Mouse (Mus musculus) G1E (cell line): ENCODE data around the gene Hist1h2ad. TPM values are rescaled to one million over a fixed set of nuclear protein-coding genes. Genes with fewer than 3 reads are reported as not detected.
"Not testable (repeated sequence)": the region's sequence is repeated elsewhere in the genome, so short reads cannot be mapped to it uniquely, and the experiment has no call there.

Experiments
- ATAC-seq: 2 replicates; pipeline ENCODE4 v1.8.0; 2016; ENCODE audit warnings: mild to moderate bottlenecking; ENCODE audit not compliant: insufficient number of reproducible peaks, poor library complexity, low FRiP score, severe bottlenecking; ENCODE audit errors: extremely low read depth
- DNase-seq: peaks from one replicate; pipeline ENCODE4 v3.0.0; 2012; ENCODE audit warnings: low spot score
- H3K27me3 ChIP-seq: 2 replicates; pipeline ENCODE4 v1.6.1; 2012; ENCODE audit warnings: mild to moderate bottlenecking, low read length, inconsistent platforms; ENCODE audit not compliant: insufficient read depth
- H3K36me3 ChIP-seq: replicated peaks from 2 replicates; pipeline ENCODE3; 2012; ENCODE audit warnings: mild to moderate bottlenecking, inconsistent platforms
- H3K4me1 ChIP-seq: 2 replicates; pipeline ENCODE4 v1.6.1; 2012; ENCODE audit warnings: low read depth, low read length, inconsistent platforms, mixed read lengths; ENCODE audit not compliant: insufficient read depth
- H3K4me3 ChIP-seq: 2 replicates; pipeline ENCODE4 v1.5.1; 2012; ENCODE audit warnings: low read depth, mild to moderate bottlenecking, inconsistent platforms, low read length, moderate library complexity, mixed read lengths
- H3K9me3 ChIP-seq: replicated peaks from 2 replicates; pipeline ENCODE4 v1.6.1; 2012; ENCODE audit warnings: inconsistent platforms
- CTCF ChIP-seq: IDR thresholded peaks from 2 replicates; pipeline ENCODE4 v1.5.1; 2012; ENCODE audit warnings: low read depth, low read length, inconsistent platforms, mixed read lengths
- GATA1 ChIP-seq: IDR thresholded peaks from 2 replicates; pipeline ENCODE4 v1.6.1; 2012; ENCODE audit warnings: borderline replicate concordance, low read length, inconsistent platforms, mixed read lengths
- GATA2 ChIP-seq: IDR thresholded peaks from 2 replicates; pipeline ENCODE4 v1.6.1; 2012; ENCODE audit warnings: low read depth, low read length, inconsistent platforms, borderline replicate concordance
- POLR2AphosphoS5 ChIP-seq: IDR thresholded peaks from 2 replicates; pipeline ENCODE4 v1.6.1; 2012; ENCODE audit warnings: low read depth, low read length, inconsistent platforms; ENCODE audit not compliant: insufficient replicate concordance
- TAL1 ChIP-seq: conservative IDR thresholded peaks from 2 replicates; pipeline ENCODE4 v1.6.1; 2012; ENCODE audit warnings: low read depth, low read length, inconsistent platforms, mixed read lengths
- polyA plus RNA-seq: library from polyadenylated mRNA; stranded (reverse); fragments of >175 nt; gene quantifications from 2 replicates; pipeline ENCODE4 v1.2.3, GENCODE M21; 2012
- total RNA-seq, 2 experiments: library from RNA; stranded (forward) in 1 of 2; stranded (reverse) in 1 of 2; fragments of 200-1000 nt in 1 of 2; fragments of >200 nt in 1 of 2; fragmentation: Nextera tagmentation in 1 of 2; gene quantifications; 2 replicates each; pipeline ENCODE4 v1.2.3; 2014 to 2017

Gene Hist1h2ad
- total and polyA plus RNA-seq, 3 experiments: 2.3 to 491 (median 7.3) TPM

- H3K4me3 ChIP-seq: peak overlapping the region; percentile 64; the same call in 1 of the 2 replicates
- H3K27me3 ChIP-seq, H3K9me3 ChIP-seq, ATAC-seq, H3K36me3 ChIP-seq, DNase-seq: not testable (repeated sequence)
- TF ChIP-seq POLR2AphosphoS5: peak; percentile 82; the same call in 1 of the 2 replicates
- peaks cover 20% of the 10 kb centered on the region for H3K4me1 ChIP-seq
Measured at GRCm38 (mm10) chr13:23574546-23575170, 477 bp downstream of the Hist1h2ad start.

GRCm38 (mm10) chr13:23575271-23575851, 1.2 kb downstream of the Hist1h2ad start, which contains the start of gene Hist1h3d:
Gene Hist1h3d, plus strand, starts transcription at chr13:23575763.
- Histone ChIP-seq H3K4me1 (peaks cover 21% of the 10 kb centered on the region), H3K9me3 (no peaks in the 10 kb centered on the region), H3K27me3 (no peaks in the 10 kb centered on the region), H3K4me3 (peak within 1 kb of the TSS; percentile 69), H3K36me3 (no peaks in the 10 kb centered on the region)
- TF ChIP-seq CTCF (no peak), TAL1 (no peak), GATA2 (no peak), GATA1 (no peak), POLR2AphosphoS5 (no peak; the same call in 1 of the 2 replicates)
- DNase-seq: peak; percentile 51
- ATAC-seq: peak; percentile 36; the same call in 1 of the 2 replicates

DNA sequence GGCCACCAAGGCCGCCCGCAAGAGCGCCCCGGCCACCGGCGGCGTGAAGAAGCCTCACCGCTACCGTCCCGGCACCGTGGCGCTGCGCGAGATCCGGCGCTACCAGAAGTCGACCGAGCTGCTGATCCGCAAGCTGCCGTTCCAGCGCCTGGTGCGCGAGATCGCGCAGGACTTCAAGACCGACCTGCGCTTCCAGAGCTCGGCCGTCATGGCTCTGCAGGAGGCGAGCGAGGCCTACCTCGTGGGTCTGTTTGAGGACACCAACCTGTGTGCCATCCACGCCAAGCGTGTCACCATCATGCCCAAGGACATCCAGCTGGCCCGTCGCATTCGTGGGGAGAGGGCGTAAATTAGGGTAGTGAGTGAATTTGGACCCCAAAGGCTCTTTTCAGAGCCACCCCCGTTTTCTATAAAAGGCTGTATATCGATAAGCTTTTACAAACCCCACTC, 1.7 kb downstream of the Hist1h2ad start:
- not testable (repeated sequence) for H3K36me3 ChIP-seq, H3K9me3 ChIP-seq, H3K27me3 ChIP-seq, DNase-seq, ATAC-seq
- peaks cover 26% of the 10 kb centered on the region for H3K4me1 ChIP-seq
- peak overlapping the region; percentile 69 for H3K4me3 ChIP-seq
- peak; percentile 93; the same call in 1 of the 2 replicates for TF ChIP-seq POLR2AphosphoS5

GRCm38 (mm10) chr13:23576351-23576881, 2.2 kb downstream of the Hist1h2ad start:
- no peak for DNase-seq
- peak overlapping the region; percentile 69 for H3K4me3 ChIP-seq

DNA sequence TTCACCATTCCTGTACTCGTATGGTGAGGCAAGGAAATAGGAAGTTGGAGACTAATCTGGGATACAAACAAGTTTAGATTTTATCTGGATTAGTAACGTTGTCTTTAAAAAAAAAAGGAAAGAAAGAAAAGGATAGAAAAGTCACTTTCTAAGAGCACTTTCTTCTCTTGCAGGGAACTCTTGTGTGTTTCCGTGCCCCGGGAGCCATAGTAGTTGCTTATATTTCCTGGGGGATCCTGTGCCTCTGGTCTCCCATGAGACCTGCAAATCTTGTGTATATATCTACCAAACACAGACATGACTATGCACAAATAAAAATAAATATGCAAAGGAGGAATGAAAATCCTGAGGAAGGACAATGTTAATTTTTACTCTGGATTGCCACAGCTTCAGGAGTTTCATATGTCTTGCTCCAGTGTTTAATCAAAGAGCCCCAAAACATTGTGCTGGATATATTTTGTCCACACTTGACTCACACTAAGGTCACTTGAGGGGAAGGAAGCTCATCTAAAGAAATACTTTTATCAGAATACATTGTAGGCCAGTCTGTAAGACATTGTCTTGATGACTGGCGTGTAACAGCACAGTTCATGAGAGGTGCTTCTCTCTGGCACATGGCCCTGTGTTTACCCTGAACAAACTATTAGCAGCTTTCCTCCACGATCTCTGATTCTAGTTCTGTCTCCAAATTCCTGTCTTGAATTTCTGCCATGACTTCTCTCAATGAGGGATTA, 2.9 kb downstream of the Hist1h2ad start:
- Histone ChIP-seq H3K9me3 (no peaks in the 10 kb centered on the region), H3K4me3 (peak overlapping the region; percentile 69; the same call in 1 of the 2 replicates), H3K36me3 (no peaks in the 10 kb centered on the region), H3K4me1 (peaks cover 34% of the 10 kb centered on the region), H3K27me3 (no peaks in the 10 kb centered on the region)
- ATAC-seq (no peak), DNase-seq (no peak)
- TF ChIP-seq CTCF (no peak), POLR2AphosphoS5 (peak; percentile 87; the same call in 1 of the 2 replicates)

More at GRCm38 (mm10) chr13:23576351-23576881, 2.2 kb downstream of the Hist1h2ad start:
- Histone ChIP-seq H3K9me3 (no peaks in the 10 kb centered on the region), H3K36me3 (no peaks in the 10 kb centered on the region), H3K4me1 (peaks cover 28% of the 10 kb centered on the region), H3K27me3 (no peaks in the 10 kb centered on the region)
- no peak for ATAC-seq
- peak; percentile 98; the same call in 1 of the 2 replicates for TF ChIP-seq POLR2AphosphoS5
- no peak for TF ChIP-seq CTCF
- no peak for TF ChIP-seq TAL1
- TF ChIP-seq GATA2: no peak

- Histone ChIP-seq H3K4me1 (peaks cover 39% of the 10 kb centered on the region), H3K36me3 (no peaks in the 10 kb centered on the region), H3K27me3 (no peaks in the 10 kb centered on the region), H3K9me3 (no peaks in the 10 kb centered on the region), H3K4me3 (no peak overlapping the region)
- no peak for DNase-seq
- TF ChIP-seq GATA2 (no peak), TAL1 (no peak), POLR2AphosphoS5 (no peak)
- no peak for ATAC-seq
Measured at GRCm38 (mm10) chr13:23577835-23578234, 3.7 kb downstream of the Hist1h2ad start.
